Mouse (Mus musculus) erythroblast, embryonic 14.5 days (primary cell): Measurements from ENCODE around the gene Depp1.

ENCODE experiments used
- GATA1 ChIP-seq: IDR thresholded peaks from 2 replicates; pipeline ENCODE4 v1.6.1; 2012; ENCODE audit warnings: low read length, inconsistent platforms, mixed read lengths
- TAL1 ChIP-seq: IDR thresholded peaks from 3 replicates; pipeline ENCODE4 v1.6.1; 2012; ENCODE audit warnings: low read length, inconsistent platforms, mixed read lengths

GRCm38 (mm10) chr6:116635251-116636180 lies 14.9 kb upstream of the Depp1 start:
- no peak for TF ChIP-seq GATA1
- no peak for TF ChIP-seq TAL1
